Mouse (Mus musculus): ENCODE results near the gene Egr4. TPM values are rescaled to one million over a fixed set of nuclear protein-coding genes. Genes with fewer than 3 reads are reported as not detected.
A peak's percentile ranks its signal among the peaks of the same experiment; 100 is the strongest.

Egr4 gene
- polyA plus RNA-seq, 1 experiment from 2014 or later = not detected

GRCm38 (mm10) chr6:85490252-85490651 lies 23.1 kb downstream of the Egr4 start:
- no peak for ATAC-seq (ENCODE audit: extremely low read depth, insufficient number of reproducible peaks, low FRiP score, low TSS enrichment)
- H3K4me3 ChIP-seq = no peak overlapping the region
- 87% methylated on average over 4 of the region's 4 CpGs for WGBS
- no peaks in the 10 kb centered on the region for H3K4me1 ChIP-seq
- no peak overlapping the region for H3K9ac ChIP-seq
- H3K36me3 ChIP-seq = no peaks in the 10 kb centered on the region
- no peak overlapping the region for H3K4me2 ChIP-seq
- H3K9me3 ChIP-seq = peaks cover 4% of the 10 kb centered on the region; the same call in 1 of the 2 replicates
- H3K27ac ChIP-seq (replicated peaks) = no peak overlapping the region
- H3K27me3 ChIP-seq (replicated peaks) = peaks cover 34% of the 10 kb centered on the region

GRCm38 (mm10) chr6:85489717-85490116 lies 23.7 kb downstream of the Egr4 start:
- Histone ChIP-seq H3K4me3 (no peak overlapping the region), H3K36me3 (no peaks in the 10 kb centered on the region), H3K27ac (replicated peaks) (no peak overlapping the region), H3K4me1 (no peaks in the 10 kb centered on the region), H3K27me3 (replicated peaks) (peaks cover 35% of the 10 kb centered on the region), H3K9me3 (peaks cover 4% of the 10 kb centered on the region; the same call in 1 of the 2 replicates), H3K9ac (no peak overlapping the region), H3K4me2 (no peak overlapping the region)
- no peak for ATAC-seq (ENCODE audit: extremely low read depth, insufficient number of reproducible peaks, low FRiP score, low TSS enrichment)
- WGBS = 68% methylated on average over 3 of the region's 3 CpGs

GRCm38 (mm10) chr6:85488510-85488909 lies 24.9 kb downstream of the Egr4 start:
- H3K36me3 ChIP-seq = no peaks in the 10 kb centered on the region
- H3K27me3 ChIP-seq (replicated peaks) = peaks cover 47% of the 10 kb centered on the region
- no peak overlapping the region for H3K4me3 ChIP-seq
- H3K9me3 ChIP-seq = peaks cover 4% of the 10 kb centered on the region; the same call in 1 of the 2 replicates
- no peak overlapping the region for H3K4me2 ChIP-seq
- ATAC-seq (ENCODE audit: extremely low read depth, insufficient number of reproducible peaks, low FRiP score, low TSS enrichment) = no peak
- no peak overlapping the region for H3K9ac ChIP-seq
- WGBS = 75% methylated on average over 4 of the region's 4 CpGs
- H3K4me1 ChIP-seq = peaks cover 8% of the 10 kb centered on the region; the same call in 1 of the 2 replicates
- H3K27ac ChIP-seq (replicated peaks) = no peak overlapping the region

GRCm38 (mm10) chr6:85485738-85486137 lies 27.7 kb downstream of the Egr4 start:
- H3K36me3 ChIP-seq = no peaks in the 10 kb centered on the region
- peaks cover 8% of the 10 kb centered on the region; the same call in 1 of the 2 replicates for H3K4me1 ChIP-seq
- H3K9me3 ChIP-seq = peaks cover 9% of the 10 kb centered on the region
- no peak overlapping the region for H3K4me3 ChIP-seq
- no peak overlapping the region for H3K27ac ChIP-seq (replicated peaks)
- 67% methylated on average over 2 of the region's 2 CpGs for WGBS
- no peak overlapping the region for H3K9ac ChIP-seq
- peaks cover 74% of the 10 kb centered on the region for H3K27me3 ChIP-seq (replicated peaks)
- H3K4me2 ChIP-seq = no peak overlapping the region
- no peak for ATAC-seq (ENCODE audit: extremely low read depth, insufficient number of reproducible peaks, low FRiP score, low TSS enrichment)

- Histone ChIP-seq H3K9ac (no peak overlapping the region), H3K27me3 (replicated peaks) (peaks cover 88% of the 10 kb centered on the region), H3K9me3 (peaks cover 9% of the 10 kb centered on the region), H3K4me2 (peak overlapping the region; percentile 56), H3K4me1 (peaks cover 8% of the 10 kb centered on the region; the same call in 1 of the 2 replicates), H3K4me3 (peak overlapping the region; percentile 38), H3K36me3 (no peaks in the 10 kb centered on the region), H3K27ac (replicated peaks) (no peak overlapping the region)
- WGBS = 4% methylated on average over 91 of the region's 92 CpGs
- ATAC-seq (ENCODE audit: extremely low read depth, insufficient number of reproducible peaks, low FRiP score, low TSS enrichment) = no peak
Measured at GRCm38 (mm10) chr6:85483843-85484721, 29.3 kb downstream of the Egr4 start.

GRCm38 (mm10) chr6:85480685-85481084 lies 32.7 kb downstream of the Egr4 start:
- peaks cover 8% of the 10 kb centered on the region; the same call in 1 of the 2 replicates for H3K4me1 ChIP-seq
- H3K9ac ChIP-seq = no peak overlapping the region
- no peak overlapping the region for H3K4me3 ChIP-seq
- H3K4me2 ChIP-seq = no peak overlapping the region
- H3K9me3 ChIP-seq = peaks cover 5% of the 10 kb centered on the region
- 59% methylated on average over 16 of the region's 16 CpGs for WGBS
- H3K36me3 ChIP-seq = no peaks in the 10 kb centered on the region
- H3K27ac ChIP-seq (replicated peaks) = no peak overlapping the region
- no peak for ATAC-seq (ENCODE audit: extremely low read depth, insufficient number of reproducible peaks, low FRiP score, low TSS enrichment)
- peaks cover 95% of the 10 kb centered on the region for H3K27me3 ChIP-seq (replicated peaks)

GRCm38 (mm10) chr6:85479979-85480378 lies 33.4 kb downstream of the Egr4 start:
- WGBS = 76% methylated on average over 5 of the region's 5 CpGs
- Histone ChIP-seq H3K9me3 (peaks cover 5% of the 10 kb centered on the region), H3K36me3 (no peaks in the 10 kb centered on the region), H3K27ac (replicated peaks) (no peak overlapping the region), H3K27me3 (replicated peaks) (peaks cover 95% of the 10 kb centered on the region), H3K9ac (no peak overlapping the region), H3K4me3 (no peak overlapping the region), H3K4me2 (no peak overlapping the region), H3K4me1 (peaks cover 8% of the 10 kb centered on the region; the same call in 1 of the 2 replicates)
- no peak for ATAC-seq (ENCODE audit: extremely low read depth, insufficient number of reproducible peaks, low FRiP score, low TSS enrichment)

- H3K36me3 ChIP-seq = no peaks in the 10 kb centered on the region
- H3K27me3 ChIP-seq (replicated peaks) = peaks cover 93% of the 10 kb centered on the region
- no peak overlapping the region for H3K4me2 ChIP-seq
- no peak overlapping the region for H3K27ac ChIP-seq (replicated peaks)
- no peak overlapping the region for H3K9ac ChIP-seq
- 34% methylated on average over 14 of the region's 14 CpGs for WGBS
- ATAC-seq (ENCODE audit: extremely low read depth, insufficient number of reproducible peaks, low FRiP score, low TSS enrichment) = no peak
- H3K9me3 ChIP-seq = peaks cover 5% of the 10 kb centered on the region
- no peak overlapping the region for H3K4me3 ChIP-seq
- H3K4me1 ChIP-seq = no peaks in the 10 kb centered on the region
Measured at GRCm38 (mm10) chr6:85478416-85478815, 35.0 kb downstream of the Egr4 start.

GRCm38 (mm10) chr6:85477366-85477917 lies 35.9 kb downstream of the Egr4 start:
- H3K27me3 ChIP-seq (replicated peaks) = peaks cover 93% of the 10 kb centered on the region
- no peak for ATAC-seq (ENCODE audit: extremely low read depth, insufficient number of reproducible peaks, low FRiP score, low TSS enrichment)
- H3K4me3 ChIP-seq = no peak overlapping the region
- 25% methylated on average over 10 of the region's 10 CpGs for WGBS
- H3K27ac ChIP-seq (replicated peaks) = no peak overlapping the region
- H3K36me3 ChIP-seq = no peaks in the 10 kb centered on the region
- peaks cover 5% of the 10 kb centered on the region for H3K9me3 ChIP-seq
- no peak overlapping the region for H3K4me2 ChIP-seq
- no peak overlapping the region for H3K9ac ChIP-seq
- no peaks in the 10 kb centered on the region for H3K4me1 ChIP-seq

- no peak overlapping the region for H3K4me3 ChIP-seq
- H3K27me3 ChIP-seq (replicated peaks) = peaks cover 89% of the 10 kb centered on the region
- H3K4me2 ChIP-seq = no peak overlapping the region
- H3K27ac ChIP-seq (replicated peaks) = no peak overlapping the region
- H3K36me3 ChIP-seq = no peaks in the 10 kb centered on the region
- no peaks in the 10 kb centered on the region for H3K4me1 ChIP-seq
- H3K9ac ChIP-seq = no peak overlapping the region
- 71% methylated on average over 3 of the region's 3 CpGs for WGBS
- no peak for ATAC-seq (ENCODE audit: extremely low read depth, insufficient number of reproducible peaks, low FRiP score, low TSS enrichment)
- no peaks in the 10 kb centered on the region for H3K9me3 ChIP-seq
Measured at GRCm38 (mm10) chr6:85475581-85475980, 37.8 kb downstream of the Egr4 start.

- WGBS = 51% methylated on average over 5 of the region's 5 CpGs
- Histone ChIP-seq H3K36me3 (peaks cover 20% of the 10 kb centered on the region), H3K4me3 (no peak overlapping the region), H3K4me2 (no peak overlapping the region), H3K4me1 (no peaks in the 10 kb centered on the region), H3K27ac (replicated peaks) (no peak overlapping the region), H3K27me3 (replicated peaks) (peaks cover 59% of the 10 kb centered on the region), H3K9me3 (no peaks in the 10 kb centered on the region), H3K9ac (no peak overlapping the region)
- no peak for ATAC-seq (ENCODE audit: extremely low read depth, insufficient number of reproducible peaks, low FRiP score, low TSS enrichment)
Measured at GRCm38 (mm10) chr6:85472542-85472941, 40.8 kb downstream of the Egr4 start.

Data from heart, embryonic 13.5 days (tissue).